Mouse (Mus musculus) cerebellum, adult 2 months (tissue): ENCODE measurements around the gene Fkbp2.

Experiments used
- CTCF ChIP-seq: fragments of 200-500 bp; IDR thresholded peaks from 2 replicates; pipeline ENCODE4 v1.5.1; 2011; ENCODE audit warnings: low read depth, mild to moderate bottlenecking, control low read depth, low read length, moderate library complexity, borderline replicate concordance; ENCODE audit not compliant: insufficient read depth
- POLR2A ChIP-seq: fragments of 200-500 bp; IDR thresholded peaks from 2 replicates; pipeline ENCODE4 v1.6.1; 2011; ENCODE audit warnings: low read length, control low read depth, borderline replicate concordance; ENCODE audit not compliant: insufficient read depth

DNA sequence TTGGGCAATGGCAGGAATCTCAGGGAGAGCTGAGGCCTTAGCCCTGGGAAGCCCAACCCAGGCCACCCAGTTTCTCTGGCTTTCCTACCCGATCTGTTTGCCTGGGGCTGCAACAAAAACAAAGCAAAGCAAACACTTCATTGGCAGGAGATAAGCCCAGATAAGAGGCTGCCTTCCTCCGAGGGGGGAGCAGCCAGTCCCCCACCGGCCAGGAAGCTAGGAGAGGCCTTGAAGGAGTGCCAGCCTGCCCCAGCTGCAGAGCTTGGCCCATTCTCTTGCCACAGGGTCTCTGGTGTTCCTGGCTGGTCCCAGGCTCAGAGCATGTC, 27.6 kb downstream of the Fkbp2 start:
- TF ChIP-seq POLR2A (no peak), CTCF (no peak)
